Mouse (Mus musculus): ENCODE data around the gene Txlnb.

DNA sequence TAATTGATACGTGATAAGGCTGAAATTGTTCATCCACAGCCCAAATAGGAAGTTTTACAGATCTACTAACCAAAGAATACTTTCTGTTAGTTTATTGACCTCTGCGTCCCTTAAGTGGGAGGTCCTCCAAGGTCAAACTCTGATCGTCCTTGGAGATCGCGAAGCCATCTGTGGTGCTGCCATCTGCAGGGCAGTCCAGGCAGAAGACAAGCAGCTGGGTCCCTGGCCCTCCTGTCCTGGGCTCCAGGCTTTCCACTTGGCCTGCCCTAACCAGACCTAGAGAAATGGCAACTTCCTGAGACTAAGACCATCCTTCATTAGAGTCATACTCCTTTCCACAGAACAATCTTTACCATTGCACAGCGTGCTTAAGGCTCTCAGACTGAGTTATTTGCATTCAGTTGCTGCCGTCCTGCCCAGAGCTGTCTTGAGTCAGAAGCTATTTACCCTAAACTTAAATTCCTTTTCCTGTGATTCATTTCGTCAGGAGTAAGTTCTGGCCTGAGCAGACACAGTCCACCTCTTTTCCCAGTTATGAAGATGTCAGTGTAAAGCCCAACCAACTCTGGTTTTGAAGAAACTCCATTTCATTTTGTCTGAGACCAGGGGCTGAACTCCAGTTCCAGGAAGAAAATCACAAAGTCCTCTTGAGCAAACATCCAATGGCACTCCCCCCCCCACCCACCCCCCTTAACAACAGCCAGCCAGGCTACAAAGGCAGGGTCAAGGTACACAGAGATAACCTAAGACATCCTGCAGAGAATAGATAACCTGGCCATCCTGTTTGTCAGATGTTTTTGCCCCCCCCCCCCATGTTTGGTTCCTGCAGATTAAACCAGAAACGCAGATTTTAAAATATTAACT lies 35.0 kb upstream of the Txlnb start:
- TF ChIP-seq CTCF (IDR thresholded peaks at IDR 0.05; ENCODE audit: borderline replicate concordance, insufficient read depth, low read depth, low read length) (no peak), POLR2A (IDR thresholded peaks at IDR 0.05; ENCODE audit: borderline replicate concordance, insufficient read depth, low read length) (no peak)

All from cerebellum, adult 2 months (tissue).